Mouse (Mus musculus) ES-E14 (cell line): ENCODE data around the gene Srpr. TPM values are rescaled to one million over a fixed set of nuclear protein-coding genes. Genes with fewer than 3 reads are reported as not detected.

ENCODE experiments used
- DNase-seq: peaks from one replicate; pipeline ENCODE4 v3.0.0-alpha.2; 2013; ENCODE audit warnings: low read depth, low spot score
- H3K27ac ChIP-seq: 2 replicates; pipeline ENCODE4 v1.5.1; 2012; ENCODE audit warnings: low read depth, mild to moderate bottlenecking, low read length, moderate library complexity, mixed read lengths; ENCODE audit not compliant: poor library complexity, insufficient read depth, severe bottlenecking
- H3K36me3 ChIP-seq: 2 replicates; pipeline ENCODE4 v1.6.1; 2012; ENCODE audit warnings: mild to moderate bottlenecking, low read length, moderate library complexity, mixed read lengths; ENCODE audit not compliant: control insufficient read depth, poor library complexity, insufficient read depth, severe bottlenecking
- H3K4me1 ChIP-seq, 2 experiments: fragments of 150-350 bp in 1 of 2; sonication (generic) in 1 of 2; 2 replicates each; pipeline ENCODE4 v1.6.1; 2012; ENCODE audit warnings: low read length in 2 of 2, mild to moderate bottlenecking in 1 of 2, mixed read lengths in 1 of 2; ENCODE audit not compliant: control insufficient read depth in 2 of 2, insufficient read depth in 2 of 2, poor library complexity in 1 of 2
- H3K4me3 ChIP-seq, 2 experiments: fragments of 150-350 bp in 1 of 2; sonication (generic) in 1 of 2; 2 replicates each; pipeline ENCODE4 v1.5.1; 2012; ENCODE audit warnings: low read length in 2 of 2, low read depth in 1 of 2, mild to moderate bottlenecking in 1 of 2, mixed read lengths in 1 of 2; ENCODE audit not compliant: insufficient read depth in 1 of 2, poor library complexity in 1 of 2, severe bottlenecking in 1 of 2
- H3K9ac ChIP-seq: 2 replicates; pipeline ENCODE4 v1.6.1; 2012; ENCODE audit warnings: low read depth, mild to moderate bottlenecking, low read length, mixed read lengths; ENCODE audit not compliant: poor library complexity, insufficient read depth, severe bottlenecking
- H3K9me3 ChIP-seq: fragments of 150-350 bp; sonication (generic); 2 replicates; pipeline ENCODE4 v1.6.1; 2012; ENCODE audit warnings: low read depth, mild to moderate bottlenecking, low read length; ENCODE audit not compliant: control insufficient read depth, insufficient read depth
- CHD2 ChIP-seq: IDR thresholded peaks from 2 replicates; pipeline ENCODE4 v1.6.1; 2014; ENCODE audit warnings: mild to moderate bottlenecking, low read depth, low read length, inconsistent platforms
- HCFC1 ChIP-seq: IDR thresholded peaks from 2 replicates; pipeline ENCODE4 v1.6.1; 2012; ENCODE audit warnings: low read length, inconsistent platforms, borderline replicate concordance; ENCODE audit not compliant: insufficient read depth
- MAFK ChIP-seq: IDR thresholded peaks from 2 replicates; pipeline ENCODE4 v1.6.1; 2014; ENCODE audit warnings: mild to moderate bottlenecking, low read depth, low read length, inconsistent platforms; ENCODE audit not compliant: insufficient read depth
- ZC3H11A ChIP-seq: IDR thresholded peaks from 2 replicates; pipeline ENCODE4 v1.6.1; 2012; ENCODE audit warnings: low read depth, mild to moderate bottlenecking, inconsistent platforms, low read length, borderline replicate concordance
- ZNF384 ChIP-seq: IDR thresholded peaks from 2 replicates; pipeline ENCODE4 v1.6.1; 2012; ENCODE audit warnings: low read depth, low read length, inconsistent platforms
- in situ Hi-C, 2 experiments: fragments of 600-800 bp; cut with MboI; formaldehyde crosslinking; loops; one replicate each; pipeline ENCODE4 v1.15.1; 2025; ENCODE audit warnings: low sequenced_read_pairs in 2 of 2, inconsistent platforms in 1 of 2; ENCODE audit not compliant: unreplicated experiment in 2 of 2
- total RNA-seq: library from RNA; depleted of rRNA; stranded (reverse); fragments of 300-350 nt; gene quantifications from 2 replicates; pipeline ENCODE4 v1.2.3, GENCODE M21; 2012

Srpr gene
- total RNA-seq, 1 experiment: 168 TPM

DNA sequence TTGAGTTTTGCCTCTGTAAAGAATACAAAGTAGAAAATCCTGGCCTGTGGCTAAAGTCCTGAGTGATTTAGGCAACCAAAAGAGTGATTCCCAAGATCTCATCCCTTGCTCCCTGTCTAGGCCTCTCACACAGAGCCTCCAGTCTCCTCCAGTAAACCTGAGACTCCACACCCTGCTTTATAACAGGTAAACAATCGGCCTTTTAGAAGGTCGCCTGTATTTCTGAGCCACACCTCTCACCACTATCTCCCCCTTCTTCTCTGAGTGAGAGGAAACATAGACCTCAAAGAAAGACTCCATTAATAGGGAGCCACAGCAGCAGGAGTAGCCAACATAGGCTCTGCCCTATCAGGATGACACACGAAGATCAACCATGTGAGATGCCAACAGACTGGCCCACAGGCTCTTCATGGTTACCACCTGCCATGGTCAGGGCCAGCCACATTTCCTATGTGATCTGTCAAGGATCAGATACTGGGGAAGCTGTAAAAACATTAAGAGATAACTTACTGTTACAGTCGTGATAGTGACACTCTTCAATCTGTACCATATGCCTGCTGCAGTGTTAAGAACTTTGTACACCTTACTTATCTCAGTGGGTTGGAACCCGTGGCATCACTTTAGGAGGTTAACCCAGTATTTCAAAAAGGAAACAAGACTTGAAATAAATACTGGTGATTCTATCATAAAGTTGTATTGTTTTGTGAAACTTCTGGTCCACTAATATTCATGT, 35.7 kb upstream of the Srpr start:
- H3K4me1 ChIP-seq: no peaks in the 10 kb centered on the region
- no peak overlapping the region for H3K4me3 ChIP-seq
- TF ChIP-seq ZC3H11A: no peak
- no peak for TF ChIP-seq ZNF384
- no peak for TF ChIP-seq CHD2
- TF ChIP-seq HCFC1: no peak
- TF ChIP-seq MAFK: no peak
- DNase-seq: no peak
- H3K27ac ChIP-seq: no peak overlapping the region
- H3K36me3 ChIP-seq: peaks cover 9% of the 10 kb centered on the region
- in situ Hi-C loops: loop anchor here (10.0 to 25.0 kb wide), 3 partner anchors 302 to 677 kb away; partner anchors contain the start of gene Kirrel3 (in 1 of the 2)
- no peak overlapping the region for H3K9ac ChIP-seq
- no peaks in the 10 kb centered on the region for H3K9me3 ChIP-seq

DNA sequence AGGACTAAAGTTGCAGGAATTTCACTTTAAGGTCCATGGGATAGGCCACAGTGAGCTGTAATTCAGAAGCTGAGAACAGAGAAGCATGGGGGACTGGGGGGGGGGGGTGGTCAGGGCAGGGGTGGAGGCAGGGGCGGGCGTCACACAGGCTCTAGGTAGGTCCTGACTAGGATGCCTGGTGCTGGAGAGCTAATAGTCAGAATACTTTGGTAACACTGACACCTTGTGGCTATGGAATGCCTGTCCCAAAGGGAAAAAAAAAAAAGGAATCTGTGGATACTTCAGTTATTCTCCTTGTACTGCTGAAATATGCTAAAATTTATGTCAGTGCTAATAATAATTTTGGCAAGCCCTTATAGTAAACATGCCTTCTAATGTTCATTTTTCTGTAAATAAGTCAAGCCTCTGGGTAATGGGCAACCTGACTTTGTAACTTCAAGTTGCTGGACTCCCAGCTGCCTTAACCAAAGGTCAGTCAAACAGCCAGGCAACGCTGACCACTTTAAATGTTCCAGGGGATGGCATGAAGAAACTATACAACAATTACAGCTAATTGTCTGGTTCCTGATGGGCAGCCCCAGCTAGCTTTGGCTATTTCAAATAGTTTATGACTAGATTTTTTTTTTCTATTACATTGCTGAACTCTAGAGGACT, 33.7 kb upstream of the Srpr start:
- no peak overlapping the region for H3K4me3 ChIP-seq
- no peaks in the 10 kb centered on the region for H3K4me1 ChIP-seq
- TF ChIP-seq ZNF384 (peak; percentile 81), ZC3H11A (no peak; the same call in 1 of the 2 replicates), CHD2 (no peak), MAFK (no peak), HCFC1 (no peak)
- H3K36me3 ChIP-seq: peaks cover 11% of the 10 kb centered on the region
- H3K27ac ChIP-seq: no peak overlapping the region
- H3K9ac ChIP-seq: no peak overlapping the region
- in situ Hi-C loops: loop anchor here (10.0 to 25.0 kb wide), 3 partner anchors 304 to 679 kb away; partner anchors contain the start of gene Kirrel3 (in 1 of the 2)
- DNase-seq: no peak
- H3K9me3 ChIP-seq: no peaks in the 10 kb centered on the region

DNA sequence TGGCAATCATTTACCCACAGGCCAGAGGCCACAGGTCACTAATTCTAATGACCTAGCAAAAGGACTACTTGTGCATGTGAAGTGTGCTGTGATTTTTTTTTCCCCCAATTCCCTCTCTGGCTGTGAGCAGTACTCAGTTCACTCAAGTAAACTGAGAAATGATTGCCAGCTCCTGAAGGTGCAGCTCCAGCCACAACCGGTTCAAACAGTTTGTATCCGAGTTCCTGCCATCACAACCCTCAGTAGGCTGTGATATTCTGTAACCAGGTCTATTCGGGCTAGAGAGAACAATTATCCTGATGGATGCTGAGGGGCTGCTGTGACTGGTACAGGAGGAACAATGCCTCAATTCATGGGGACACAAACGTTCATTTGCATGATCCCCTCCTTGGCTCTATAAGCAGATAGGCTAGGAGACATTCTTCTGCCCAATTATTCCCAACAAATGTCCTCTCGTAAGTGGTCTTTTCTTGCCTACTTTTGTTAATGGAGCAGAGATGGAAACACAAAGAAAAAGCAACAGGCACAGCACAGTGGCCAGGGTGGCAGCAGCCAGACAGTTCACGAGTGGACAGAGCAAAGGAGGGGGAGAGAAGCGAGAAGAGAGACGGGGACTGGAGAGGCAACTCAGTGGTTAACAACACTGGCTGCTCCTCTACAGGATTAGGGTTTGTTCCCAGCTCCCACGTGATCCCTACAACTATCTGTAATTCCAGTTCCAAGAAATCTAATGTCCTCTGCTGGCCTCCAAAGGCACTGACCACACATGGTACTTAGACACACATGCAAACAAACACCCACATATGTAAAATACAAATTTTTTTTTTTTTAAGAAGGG, 33.0 kb upstream of the Srpr start:
- Histone ChIP-seq H3K9ac (no peak overlapping the region), H3K36me3 (peaks cover 10% of the 10 kb centered on the region), H3K9me3 (no peaks in the 10 kb centered on the region), H3K27ac (no peak overlapping the region), H3K4me1 (no peaks in the 10 kb centered on the region), H3K4me3 (no peak overlapping the region)
- TF ChIP-seq HCFC1 (no peak), ZNF384 (no peak)
- no peak for DNase-seq
- in situ Hi-C loops: loop anchor here (10.0 to 25.0 kb wide), 3 partner anchors 305 to 680 kb away; partner anchors contain the start of gene Kirrel3 (in 1 of the 2)

DNA sequence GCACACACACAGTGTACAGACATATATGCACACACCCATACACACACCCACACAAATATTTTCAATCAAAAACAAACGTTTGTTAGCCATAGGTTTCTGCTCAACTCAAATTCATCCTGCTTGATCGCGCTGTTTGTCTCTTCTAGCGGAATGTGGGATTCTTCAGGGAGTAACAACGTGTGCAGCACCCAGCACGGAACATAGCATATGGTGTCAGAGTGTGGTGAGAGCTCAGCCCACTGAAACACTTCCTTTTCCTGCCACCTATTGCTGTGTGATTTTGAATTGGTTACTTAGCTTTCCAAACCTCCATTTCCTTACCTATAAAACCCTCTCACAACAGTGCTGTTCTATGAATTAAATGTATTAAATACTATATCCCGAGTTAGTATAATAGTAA, 29.9 kb upstream of the Srpr start:
- no peak overlapping the region for H3K27ac ChIP-seq
- H3K9me3 ChIP-seq: no peaks in the 10 kb centered on the region
- H3K9ac ChIP-seq: no peak overlapping the region
- no peak overlapping the region for H3K4me3 ChIP-seq
- TF ChIP-seq ZC3H11A: no peak
- no peak for TF ChIP-seq MAFK
- no peak for TF ChIP-seq CHD2
- no peak for TF ChIP-seq ZNF384
- TF ChIP-seq HCFC1: no peak
- H3K4me1 ChIP-seq: no peaks in the 10 kb centered on the region; a peak in 2 of 4 replicates
- in situ Hi-C loops: loop anchor here (25.0 kb wide), 2 partner anchors 308 to 683 kb away; partner anchors contain the start of gene Kirrel3 (in 1 of the 2)
- DNase-seq: no peak
- H3K36me3 ChIP-seq: peaks cover 6% of the 10 kb centered on the region
